Mouse (Mus musculus): Measurements from ENCODE around the gene Zfp867. TPM values are rescaled to one million over a fixed set of nuclear protein-coding genes. Genes with fewer than 3 reads are reported as not detected.

The Zfp867 gene
- total and polyA plus RNA-seq, 2 experiments: 0.39 to 4.1 TPM

- Histone ChIP-seq H3K27me3 (ENCODE audit: control insufficient read depth, insufficient read depth, low read length) (no peaks in the 10 kb centered on the region), H3K36me3 (ENCODE audit: control insufficient read depth, insufficient read depth, low read length) (no peaks in the 10 kb centered on the region), H3K4me3 (ENCODE audit: insufficient read depth, low read depth, low read length) (no peak overlapping the region), H3K9ac (ENCODE audit: low read depth, low read length) (no peak overlapping the region), H3K27ac (replicated peaks; ENCODE audit: insufficient read depth, low read depth, low read length) (no peak overlapping the region), H3K79me2 (ENCODE audit: control insufficient read depth, insufficient read depth, low read length) (no peaks in the 10 kb centered on the region), H3K4me1 (ENCODE audit: control insufficient read depth, insufficient read depth, low read length) (peaks cover 4% of the 10 kb centered on the region)
- WGBS: 84% methylated on average over 3 of the region's 3 CpGs
- TF ChIP-seq POLR2A (IDR thresholded peaks at IDR 0.05; ENCODE audit: extremely low read depth, insufficient read depth, low read length) (no peak), CTCF (IDR thresholded peaks at IDR 0.05; ENCODE audit: low read depth, low read length) (no peak)
- no peak for DNase-seq (ENCODE audit: extremely low read depth, low read depth, low spot score)
Measured at GRCm38 (mm10) chr11:59513556-59513955, 41.3 kb upstream of the Zfp867 start.

DNA sequence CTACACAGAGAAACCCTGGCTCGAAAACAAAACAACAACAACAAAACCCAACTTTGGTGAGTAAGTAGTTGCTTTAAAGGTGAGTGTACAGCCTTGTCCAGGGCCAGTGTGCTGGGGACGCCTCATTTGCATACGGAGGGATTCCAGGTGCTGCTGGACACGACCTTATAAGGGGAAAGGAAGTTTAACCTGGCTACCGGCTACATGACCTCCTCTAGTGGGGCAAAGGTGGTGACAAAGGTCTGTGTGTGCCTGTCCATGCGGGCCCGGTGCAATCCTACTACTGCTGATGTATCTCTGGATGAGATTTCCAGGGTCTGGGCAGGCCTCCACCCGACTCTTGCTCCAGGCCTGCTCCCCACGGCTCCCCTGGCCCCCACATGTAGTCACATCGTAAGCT, 40.5 kb upstream of the Zfp867 start:
- Histone ChIP-seq H3K4me1 (ENCODE audit: control insufficient read depth, insufficient read depth, low read length) (peaks cover 4% of the 10 kb centered on the region), H3K4me3 (ENCODE audit: insufficient read depth, low read depth, low read length) (no peak overlapping the region), H3K9ac (ENCODE audit: low read depth, low read length) (no peak overlapping the region), H3K27ac (replicated peaks; ENCODE audit: insufficient read depth, low read depth, low read length) (no peak overlapping the region), H3K27me3 (ENCODE audit: control insufficient read depth, insufficient read depth, low read length) (no peaks in the 10 kb centered on the region), H3K36me3 (ENCODE audit: control insufficient read depth, insufficient read depth, low read length) (no peaks in the 10 kb centered on the region), H3K79me2 (ENCODE audit: control insufficient read depth, insufficient read depth, low read length) (no peaks in the 10 kb centered on the region)
- 32% methylated on average over 10 of the region's 10 CpGs for WGBS
- TF ChIP-seq POLR2A (IDR thresholded peaks at IDR 0.05; ENCODE audit: extremely low read depth, insufficient read depth, low read length) (no peak), CTCF (IDR thresholded peaks at IDR 0.05; ENCODE audit: low read depth, low read length) (no peak)
- peak; percentile 78 for DNase-seq (ENCODE audit: extremely low read depth, low read depth, low spot score)

GRCm38 (mm10) chr11:59511558-59511957, 39.3 kb upstream of the Zfp867 start:
- DNase-seq (ENCODE audit: extremely low read depth, low read depth, low spot score): no peak
- H3K4me1 ChIP-seq (ENCODE audit: control insufficient read depth, insufficient read depth, low read length): peaks cover 4% of the 10 kb centered on the region
- no peaks in the 10 kb centered on the region for H3K79me2 ChIP-seq (ENCODE audit: control insufficient read depth, insufficient read depth, low read length)
- no peak for TF ChIP-seq CTCF (IDR thresholded peaks at IDR 0.05; ENCODE audit: low read depth, low read length)
- no peak for TF ChIP-seq POLR2A (IDR thresholded peaks at IDR 0.05; ENCODE audit: extremely low read depth, insufficient read depth, low read length)
- H3K9ac ChIP-seq (ENCODE audit: low read depth, low read length): no peak overlapping the region
- no peaks in the 10 kb centered on the region for H3K36me3 ChIP-seq (ENCODE audit: control insufficient read depth, insufficient read depth, low read length)
- WGBS: 86% methylated on average over 1 of the region's 1 CpGs
- no peak overlapping the region for H3K27ac ChIP-seq (replicated peaks; ENCODE audit: insufficient read depth, low read depth, low read length)
- no peak overlapping the region for H3K4me3 ChIP-seq (ENCODE audit: insufficient read depth, low read depth, low read length)
- H3K27me3 ChIP-seq (ENCODE audit: control insufficient read depth, insufficient read depth, low read length): no peaks in the 10 kb centered on the region

GRCm38 (mm10) chr11:59506713-59507074, 34.4 kb upstream of the Zfp867 start:
- TF ChIP-seq CTCF (IDR thresholded peaks at IDR 0.05; ENCODE audit: low read depth, low read length) (no peak), POLR2A (IDR thresholded peaks at IDR 0.05; ENCODE audit: extremely low read depth, insufficient read depth, low read length) (no peak)
- peak overlapping the region; percentile 40 for H3K27ac ChIP-seq (replicated peaks; ENCODE audit: insufficient read depth, low read depth, low read length)

DNA sequence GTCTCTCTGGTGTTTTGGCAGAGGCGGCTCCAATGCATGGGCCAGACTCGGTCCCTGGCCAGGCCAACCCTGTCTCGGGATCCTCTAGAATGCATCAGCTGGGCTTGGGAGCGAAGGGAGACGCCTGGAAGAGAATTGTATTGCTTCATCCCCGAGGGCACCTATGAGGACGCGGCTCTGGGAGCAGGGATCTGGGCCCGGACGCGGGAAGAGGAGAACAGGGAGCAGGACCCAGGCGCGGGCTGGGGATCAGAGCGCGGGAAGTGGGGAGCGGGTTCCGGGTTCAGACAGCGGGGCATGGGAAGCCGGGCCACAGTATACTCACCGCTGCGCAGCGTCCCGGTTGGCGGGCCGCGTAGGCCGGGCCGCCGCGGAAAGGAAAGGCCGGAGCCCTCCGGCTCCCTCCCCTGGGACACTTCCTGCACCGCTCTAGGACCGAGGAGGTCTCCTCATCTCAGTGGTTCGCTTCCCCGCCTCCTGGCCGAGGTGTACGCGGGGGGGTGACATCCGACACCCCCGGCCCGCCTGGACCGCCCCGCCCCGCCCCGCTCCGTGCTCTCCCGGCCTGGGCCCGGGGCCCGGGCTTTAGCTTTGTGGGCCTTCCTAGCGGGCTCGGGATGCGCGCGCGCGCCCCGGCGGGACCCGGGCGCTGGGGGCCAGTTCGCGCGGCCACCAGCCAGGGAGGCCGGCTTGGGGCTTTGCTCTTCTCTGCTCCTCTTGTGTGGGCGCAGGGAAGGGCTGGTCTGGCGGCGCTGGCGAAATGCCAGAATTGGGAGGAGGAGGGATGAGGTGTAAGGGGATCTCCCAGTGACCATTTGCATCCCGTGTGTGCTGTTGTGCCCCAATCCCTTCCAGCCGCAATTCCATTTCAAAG, 33.8 kb upstream of the Zfp867 start:
- H3K4me3 ChIP-seq (ENCODE audit: insufficient read depth, low read depth, low read length): peak overlapping the region; percentile 68
- no peaks in the 10 kb centered on the region for H3K27me3 ChIP-seq (ENCODE audit: control insufficient read depth, insufficient read depth, low read length)
- H3K27ac ChIP-seq (replicated peaks; ENCODE audit: insufficient read depth, low read depth, low read length): peak overlapping the region; percentile 50
- TF ChIP-seq POLR2A (IDR thresholded peaks at IDR 0.05; ENCODE audit: extremely low read depth, insufficient read depth, low read length) (peak; percentile 44; the same call in 1 of the 2 replicates), CTCF (IDR thresholded peaks at IDR 0.05; ENCODE audit: low read depth, low read length) (no peak)
- DNase-seq (ENCODE audit: extremely low read depth, low read depth, low spot score): peak; percentile 72
- H3K79me2 ChIP-seq (ENCODE audit: control insufficient read depth, insufficient read depth, low read length): no peaks in the 10 kb centered on the region
- peaks cover 14% of the 10 kb centered on the region for H3K36me3 ChIP-seq (ENCODE audit: control insufficient read depth, insufficient read depth, low read length)
- peaks cover 6% of the 10 kb centered on the region; the same call in 1 of the 2 replicates for H3K4me1 ChIP-seq (ENCODE audit: control insufficient read depth, insufficient read depth, low read length)
- under 1% methylated on average over 70 of the region's 71 CpGs for WGBS
- peak overlapping the region; percentile 95 for H3K9ac ChIP-seq (ENCODE audit: low read depth, low read length)

More at GRCm38 (mm10) chr11:59506713-59507074, 34.4 kb upstream of the Zfp867 start:
- DNase-seq (ENCODE audit: extremely low read depth, low read depth, low spot score): no peak
- peak overlapping the region; percentile 68 for H3K4me3 ChIP-seq (ENCODE audit: insufficient read depth, low read depth, low read length)
- H3K9ac ChIP-seq (ENCODE audit: low read depth, low read length): peak overlapping the region; percentile 95
- H3K36me3 ChIP-seq (ENCODE audit: control insufficient read depth, insufficient read depth, low read length): peaks cover 10% of the 10 kb centered on the region; the same call in 1 of the 2 replicates
- no peaks in the 10 kb centered on the region for H3K79me2 ChIP-seq (ENCODE audit: control insufficient read depth, insufficient read depth, low read length)
- 3% methylated on average over 14 of the region's 14 CpGs for WGBS
- peaks cover 6% of the 10 kb centered on the region; the same call in 1 of the 2 replicates for H3K4me1 ChIP-seq (ENCODE audit: control insufficient read depth, insufficient read depth, low read length)
- H3K27me3 ChIP-seq (ENCODE audit: control insufficient read depth, insufficient read depth, low read length): no peaks in the 10 kb centered on the region

Measured in liver, adult 2 months (tissue).